Mouse (Mus musculus): ENCODE measurements around the gene Fbxw25.
A peak's percentile ranks its signal among the peaks of the same experiment; 100 is the strongest.
"Not testable (repeated sequence)": the region's sequence is repeated elsewhere in the genome, so short reads cannot be mapped to it uniquely, and the experiment has no call there.

Fbxw25 gene

DNA sequence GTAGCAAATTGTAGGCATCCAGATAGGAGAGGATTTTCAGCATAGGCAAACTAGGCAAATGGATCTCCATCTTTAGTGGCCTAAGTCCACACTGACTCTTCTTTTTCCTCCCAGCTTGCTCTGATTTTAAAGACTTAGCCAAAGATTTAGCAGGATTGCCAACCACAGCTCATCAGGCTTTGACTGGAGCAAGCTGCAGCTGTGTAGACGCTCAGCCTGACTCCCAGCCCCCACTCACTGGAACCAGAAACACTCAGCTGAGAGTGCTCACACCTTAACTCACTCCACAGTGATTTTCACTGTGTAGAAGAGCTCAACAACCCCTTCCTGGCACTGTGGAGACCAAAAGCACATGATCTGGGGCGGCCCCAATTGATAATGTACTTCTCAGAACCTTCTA is at the start of gene Fbxw25:
TSS of gene Fbxw25 (minus strand) at position 101 of the 400 bp plus-strand sequence.
- not testable (repeated sequence) for DNase-seq

DNA sequence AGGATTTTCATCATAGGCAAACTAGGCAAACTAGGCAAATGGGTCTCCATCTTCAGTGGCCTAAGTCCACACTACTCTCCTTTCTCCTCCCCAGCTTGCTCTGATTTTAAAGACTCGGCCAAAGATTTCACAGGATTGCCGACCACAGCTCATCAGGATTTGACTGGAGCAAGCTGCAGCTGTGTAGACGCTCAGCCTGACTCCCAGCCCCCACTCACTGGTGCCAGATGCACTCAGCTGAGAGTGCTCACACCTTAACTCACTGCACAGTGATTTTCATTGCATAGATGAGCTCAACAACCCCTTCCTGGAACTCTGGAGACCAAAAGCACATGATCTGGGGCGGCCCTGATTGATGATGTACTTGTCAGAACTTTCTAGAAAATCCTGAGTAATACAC is 38.1 kb upstream of the Fbxw25 start, which contains the start of gene Fbxw18:
TSS of gene Fbxw18 (minus strand) at position 101 of the 400 bp plus-strand sequence.
- DNase-seq, result not testable (repeated sequence)

DNA sequence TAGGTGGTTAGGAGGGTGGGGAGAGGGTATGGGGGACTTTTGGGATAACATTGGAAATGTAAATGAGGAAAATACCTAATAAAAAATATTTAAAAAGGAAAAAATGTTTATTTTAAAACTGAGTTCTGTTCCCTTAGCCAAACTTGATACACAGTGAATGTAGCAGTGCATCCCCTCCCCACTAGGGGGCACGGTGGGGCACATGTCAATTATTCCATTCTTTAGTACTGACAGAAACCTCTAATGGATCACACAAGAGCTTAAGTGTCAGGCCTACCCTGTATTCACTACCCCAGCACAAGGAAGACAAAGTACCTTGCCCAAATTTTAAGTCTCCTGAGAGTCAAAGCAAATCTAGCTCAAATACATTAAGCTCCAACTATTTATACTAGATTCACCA is 20.8 kb upstream of the Fbxw25 start:
- DNase-seq, result peak; percentile 69

- DNase-seq, result not testable (repeated sequence)
These were observed 38.5 kb downstream of the Fbxw25 start, which contains the start of gene Fbxw24 for GRCm38 (mm10) chr9:109625957-109626356. TSS of gene Fbxw24 (minus strand) at chr9:109626057.

DNA sequence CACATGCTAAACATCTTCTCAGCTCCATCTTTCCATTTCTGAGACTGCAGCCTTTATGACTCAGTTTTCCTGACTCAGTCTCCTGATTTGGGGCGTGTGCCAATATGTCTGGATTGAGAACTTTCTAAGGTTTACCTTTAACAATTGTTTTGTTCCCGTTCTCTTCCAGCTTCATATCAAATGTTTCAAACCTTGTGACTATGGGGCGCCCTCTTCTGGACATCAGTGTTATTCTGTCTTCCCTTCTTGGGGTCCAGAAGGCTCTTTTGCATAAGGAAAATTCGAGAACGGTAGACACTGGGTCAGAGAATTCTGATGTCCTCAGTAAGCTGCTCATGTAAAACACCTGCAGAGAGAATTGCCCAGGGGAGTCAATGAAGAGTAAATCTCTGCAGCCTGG is 57.6 kb downstream of the Fbxw25 start:
- peak; percentile 44 for DNase-seq

- DNase-seq, result not testable (repeated sequence)
These were observed 62.3 kb downstream of the Fbxw25 start for GRCm38 (mm10) chr9:109602128-109602527.

DNA sequence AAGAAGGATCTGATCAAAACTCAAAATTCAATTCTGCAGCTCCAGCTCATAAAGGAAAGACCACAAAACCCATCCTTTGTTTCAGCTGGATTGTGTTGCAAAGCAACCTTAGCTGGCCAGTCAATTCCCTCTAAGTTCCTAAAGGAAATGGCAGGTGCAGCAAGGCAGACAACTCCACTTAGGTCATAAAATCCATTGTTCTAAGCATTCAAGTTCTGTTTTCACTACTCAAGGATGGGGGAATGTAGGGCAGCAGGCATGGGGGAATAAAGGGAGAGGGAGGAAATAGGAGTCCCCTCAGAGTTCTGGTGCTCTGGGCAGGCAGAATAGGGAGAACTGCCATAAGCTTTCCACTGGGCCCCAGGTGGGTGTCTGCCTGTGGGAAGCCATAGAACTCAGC is 67.2 kb downstream of the Fbxw25 start:
- DNase-seq, result no peak
